Mouse (Mus musculus): Measurements from ENCODE around the gene Galnt7.

Gene Galnt7

GRCm38 (mm10) chr8:57498847-57499511 is 153.9 kb downstream of the Galnt7 start:
- DNase-seq (ENCODE audit: low spot score in 2 of 2) = peak in 1 of 2 experiments; percentile 30

- DNase-seq (ENCODE audit: low spot score in 2 of 2) = no peak
Observed at GRCm38 (mm10) chr8:57498494-57498846, 154.4 kb downstream of the Galnt7 start.

GRCm38 (mm10) chr8:57491873-57492272 is 161.0 kb downstream of the Galnt7 start:
- no peak for DNase-seq (ENCODE audit: low spot score in 2 of 2)

- DNase-seq (ENCODE audit: low spot score in 2 of 2) = no peak
Observed at GRCm38 (mm10) chr8:57489896-57490295, 162.9 kb downstream of the Galnt7 start.

- no peak for DNase-seq (ENCODE audit: low spot score in 2 of 2)
Observed at GRCm38 (mm10) chr8:57489366-57489765, 163.5 kb downstream of the Galnt7 start.

- peak; percentile 37 to 64 for DNase-seq (ENCODE audit: low spot score in 2 of 2)
Observed at GRCm38 (mm10) chr8:57488312-57488765, 164.5 kb downstream of the Galnt7 start.

- peak; percentile 97 to 99 for DNase-seq (ENCODE audit: low spot score in 2 of 2)
Observed at GRCm38 (mm10) chr8:57487441-57488155, 165.2 kb downstream of the Galnt7 start, which contains the start of gene Sap30. Gene Sap30, minus strand, starts transcription at chr8:57487860.

- DNase-seq (ENCODE audit: low spot score in 2 of 2) = peak; percentile 23 to 36
Observed at GRCm38 (mm10) chr8:57486491-57487440, 166.1 kb downstream of the Galnt7 start.

GRCm38 (mm10) chr8:57480606-57481005 is 172.2 kb downstream of the Galnt7 start:
- DNase-seq (ENCODE audit: low spot score in 2 of 2) = no peak

- no peak for DNase-seq (ENCODE audit: low spot score in 2 of 2)
Observed at GRCm38 (mm10) chr8:57479700-57480099, 173.1 kb downstream of the Galnt7 start.

- DNase-seq (ENCODE audit: low spot score in 2 of 2) = no peak
Observed at GRCm38 (mm10) chr8:57478406-57478805, 174.4 kb downstream of the Galnt7 start.

All from urinary bladder, postnatal 36 days (tissue).